Mouse (Mus musculus) embryonic facial prominence, embryonic 12.5 days (tissue): ENCODE data around the gene Dnajc27. TPM values are rescaled to one million over a fixed set of nuclear protein-coding genes. Genes with fewer than 3 reads are reported as not detected.

ENCODE experiments used
- ATAC-seq: fragments of 200-750 bp; cut with Nextera tagmentation; 2 replicates; pipeline ENCODE4 v1.8.0; 2017; ENCODE audit not compliant: insufficient number of reproducible peaks, insufficient read depth, low FRiP score, low TSS enrichment
- H3K27ac ChIP-seq: fragments of 300-500 bp; sonication (generic); 2 replicates; pipeline ENCODE4 v1.5.1; 2016; ENCODE audit warnings: mild to moderate bottlenecking
- H3K27me3 ChIP-seq: fragments of 300-500 bp; sonication (generic); 2 replicates; pipeline ENCODE4 v1.6.1; 2016; ENCODE audit warnings: mild to moderate bottlenecking, moderate library complexity
- H3K36me3 ChIP-seq: fragments of 300-500 bp; sonication (generic); 2 replicates; pipeline ENCODE4 v1.6.1; 2016; ENCODE audit warnings: mild to moderate bottlenecking
- H3K4me1 ChIP-seq: fragments of 300-500 bp; sonication (generic); 2 replicates; pipeline ENCODE4 v1.6.1; 2016
- H3K4me2 ChIP-seq: fragments of 300-500 bp; sonication (generic); replicated peaks from 2 replicates; pipeline ENCODE4 v1.6.1; 2016; ENCODE audit warnings: mild to moderate bottlenecking, moderate library complexity
- H3K4me3 ChIP-seq: fragments of 300-500 bp; sonication (generic); 2 replicates; pipeline ENCODE4 v1.5.1; 2016; ENCODE audit warnings: mild to moderate bottlenecking
- H3K9ac ChIP-seq: fragments of 300-500 bp; sonication (generic); 2 replicates; pipeline ENCODE4 v1.6.1; 2016; ENCODE audit warnings: mild to moderate bottlenecking, moderate library complexity
- H3K9me3 ChIP-seq: fragments of 300-500 bp; sonication (generic); 2 replicates; pipeline ENCODE4 v1.6.1; 2016; ENCODE audit warnings: mild to moderate bottlenecking, moderate library complexity
- WGBS: fragments of 180-500 bp; shearing (Covaris S2); methylation state at CpG from one replicate; pipeline ENCODE4 v1.1.7; 2016; 5-methylcytosine and 5-hydroxymethylcytosine counted together
- polyA plus RNA-seq: library from polyadenylated mRNA; unstranded; fragments of >200 nt; fragmentation: Nextera tagmentation; extraction: Ambion mirVana; gene quantifications from 2 replicates; pipeline ENCODE4 v1.2.1, GENCODE M21; 2016

The Dnajc27 gene
- polyA plus RNA-seq, 1 experiment from 2014 or later = 14.0 TPM

GRCm38 (mm10) chr12:4058321-4058720, 24.1 kb upstream of the Dnajc27 start:
- no peak for ATAC-seq
- no peaks in the 10 kb centered on the region for H3K27me3 ChIP-seq
- H3K4me2 ChIP-seq = no peak overlapping the region
- H3K4me3 ChIP-seq = no peak overlapping the region
- no peak overlapping the region for H3K9ac ChIP-seq
- WGBS = 67% methylated on average over 9 of the region's 9 CpGs
- H3K36me3 ChIP-seq = no peaks in the 10 kb centered on the region
- no peaks in the 10 kb centered on the region for H3K4me1 ChIP-seq
- no peaks in the 10 kb centered on the region for H3K9me3 ChIP-seq
- H3K27ac ChIP-seq = no peak overlapping the region

GRCm38 (mm10) chr12:4059683-4060082, 22.7 kb upstream of the Dnajc27 start:
- 88% methylated on average over 4 of the region's 4 CpGs for WGBS
- ATAC-seq = no peak
- Histone ChIP-seq H3K4me3 (no peak overlapping the region), H3K4me1 (no peaks in the 10 kb centered on the region), H3K4me2 (no peak overlapping the region), H3K9me3 (no peaks in the 10 kb centered on the region), H3K36me3 (no peaks in the 10 kb centered on the region), H3K27ac (no peak overlapping the region), H3K9ac (no peak overlapping the region), H3K27me3 (no peaks in the 10 kb centered on the region)

GRCm38 (mm10) chr12:4065498-4065897, 16.9 kb upstream of the Dnajc27 start:
- H3K4me2 ChIP-seq = no peak overlapping the region
- H3K27ac ChIP-seq = no peak overlapping the region
- no peak overlapping the region for H3K9ac ChIP-seq
- no peak for ATAC-seq
- H3K27me3 ChIP-seq = no peaks in the 10 kb centered on the region
- H3K9me3 ChIP-seq = no peaks in the 10 kb centered on the region
- H3K4me1 ChIP-seq = no peaks in the 10 kb centered on the region
- no peaks in the 10 kb centered on the region for H3K36me3 ChIP-seq
- H3K4me3 ChIP-seq = no peak overlapping the region
- WGBS = 87% methylated on average over 2 of the region's 2 CpGs

GRCm38 (mm10) chr12:4065944-4066343, 16.4 kb upstream of the Dnajc27 start:
- H3K4me3 ChIP-seq = no peak overlapping the region
- H3K36me3 ChIP-seq = no peaks in the 10 kb centered on the region
- H3K27ac ChIP-seq = no peak overlapping the region
- no peak for ATAC-seq
- H3K27me3 ChIP-seq = no peaks in the 10 kb centered on the region
- no peaks in the 10 kb centered on the region for H3K4me1 ChIP-seq
- no peaks in the 10 kb centered on the region for H3K9me3 ChIP-seq
- WGBS = 75% methylated on average over 8 of the region's 8 CpGs
- no peak overlapping the region for H3K9ac ChIP-seq
- no peak overlapping the region for H3K4me2 ChIP-seq

- 56% methylated on average over 6 of the region's 6 CpGs for WGBS
- Histone ChIP-seq H3K4me3 (no peak overlapping the region), H3K36me3 (no peaks in the 10 kb centered on the region), H3K9me3 (no peaks in the 10 kb centered on the region), H3K27ac (no peak overlapping the region), H3K9ac (no peak overlapping the region), H3K4me2 (no peak overlapping the region), H3K4me1 (no peaks in the 10 kb centered on the region), H3K27me3 (no peaks in the 10 kb centered on the region)
- ATAC-seq = no peak
Observed at GRCm38 (mm10) chr12:4066681-4067459, 15.5 kb upstream of the Dnajc27 start.

GRCm38 (mm10) chr12:4068551-4068950, 13.8 kb upstream of the Dnajc27 start:
- Histone ChIP-seq H3K27ac (no peak overlapping the region), H3K4me1 (no peaks in the 10 kb centered on the region), H3K9me3 (no peaks in the 10 kb centered on the region), H3K4me3 (no peak overlapping the region), H3K4me2 (no peak overlapping the region), H3K9ac (no peak overlapping the region), H3K36me3 (no peaks in the 10 kb centered on the region), H3K27me3 (no peaks in the 10 kb centered on the region)
- ATAC-seq = no peak
- 85% methylated on average over 4 of the region's 4 CpGs for WGBS

- no peak for ATAC-seq
- H3K4me3 ChIP-seq = no peak overlapping the region
- 75% methylated on average over 9 of the region's 9 CpGs for WGBS
Observed at GRCm38 (mm10) chr12:4071671-4072070, 10.7 kb upstream of the Dnajc27 start.

GRCm38 (mm10) chr12:4075407-4075806, 7.0 kb upstream of the Dnajc27 start:
- ATAC-seq = no peak
- no peaks in the 10 kb centered on the region for H3K9me3 ChIP-seq
- 69% methylated on average over 8 of the region's 8 CpGs for WGBS
- no peaks in the 10 kb centered on the region; the same call in 1 of the 2 replicates for H3K27me3 ChIP-seq
- H3K36me3 ChIP-seq = no peaks in the 10 kb centered on the region
- no peak overlapping the region for H3K9ac ChIP-seq
- no peak overlapping the region for H3K4me2 ChIP-seq
- no peak overlapping the region for H3K4me3 ChIP-seq
- H3K4me1 ChIP-seq = no peaks in the 10 kb centered on the region
- H3K27ac ChIP-seq = no peak overlapping the region

More at GRCm38 (mm10) chr12:4071671-4072070, 10.7 kb upstream of the Dnajc27 start:
- Histone ChIP-seq H3K4me2 (no peak overlapping the region), H3K27ac (no peak overlapping the region), H3K27me3 (no peaks in the 10 kb centered on the region), H3K9me3 (no peaks in the 10 kb centered on the region), H3K4me1 (no peaks in the 10 kb centered on the region), H3K36me3 (no peaks in the 10 kb centered on the region), H3K9ac (no peak overlapping the region)

- ATAC-seq = no peak
- Histone ChIP-seq H3K4me1 (no peaks in the 10 kb centered on the region), H3K27ac (no peak overlapping the region), H3K9me3 (no peaks in the 10 kb centered on the region), H3K9ac (no peak overlapping the region), H3K27me3 (no peaks in the 10 kb centered on the region; the same call in 1 of the 2 replicates), H3K36me3 (no peaks in the 10 kb centered on the region), H3K4me2 (no peak overlapping the region), H3K4me3 (no peak overlapping the region)
Observed at GRCm38 (mm10) chr12:4076383-4076782, 6.0 kb upstream of the Dnajc27 start.

- H3K9ac ChIP-seq = no peak overlapping the region
- ATAC-seq = no peak
- peaks cover 7% of the 10 kb centered on the region; the same call in 1 of the 2 replicates for H3K4me1 ChIP-seq
- no peaks in the 10 kb centered on the region; the same call in 1 of the 2 replicates for H3K27me3 ChIP-seq
- WGBS = 68% methylated on average over 1 of the region's 1 CpGs
- no peak overlapping the region for H3K27ac ChIP-seq
- no peaks in the 10 kb centered on the region for H3K9me3 ChIP-seq
- H3K4me3 ChIP-seq = no peak overlapping the region
- no peaks in the 10 kb centered on the region for H3K36me3 ChIP-seq
- no peak overlapping the region for H3K4me2 ChIP-seq
Observed at GRCm38 (mm10) chr12:4078069-4078468, 4.3 kb upstream of the Dnajc27 start.

GRCm38 (mm10) chr12:4080311-4080710, 2.1 kb upstream of the Dnajc27 start:
- H3K4me3 ChIP-seq = no peak overlapping the region
- H3K27ac ChIP-seq = no peak overlapping the region
- no peaks in the 10 kb centered on the region for H3K36me3 ChIP-seq
- no peaks in the 10 kb centered on the region for H3K9me3 ChIP-seq
- no peak overlapping the region for H3K4me2 ChIP-seq
- ATAC-seq = no peak
- H3K9ac ChIP-seq = no peak overlapping the region
- WGBS = 0% methylated on average over 2 of the region's 2 CpGs
- peaks cover 7% of the 10 kb centered on the region; the same call in 1 of the 2 replicates for H3K4me1 ChIP-seq
- H3K27me3 ChIP-seq = no peaks in the 10 kb centered on the region; the same call in 1 of the 2 replicates

- H3K4me2 ChIP-seq = peak overlapping the region; percentile 62
- peak overlapping the region; percentile 55; the same call in 1 of the 2 replicates for H3K4me3 ChIP-seq
- H3K27ac ChIP-seq = no peak overlapping the region; the same call in 1 of the 2 replicates
- no peak for ATAC-seq
- H3K27me3 ChIP-seq = no peaks in the 10 kb centered on the region
- peaks cover 7% of the 10 kb centered on the region; the same call in 1 of the 2 replicates for H3K4me1 ChIP-seq
- peaks cover 20% of the 10 kb centered on the region for H3K36me3 ChIP-seq
- 72% methylated on average over 8 of the region's 8 CpGs for WGBS
- H3K9ac ChIP-seq = no peak overlapping the region
- H3K9me3 ChIP-seq = no peaks in the 10 kb centered on the region
Observed at GRCm38 (mm10) chr12:4083441-4083840, 1.1 kb downstream of the Dnajc27 start.
